Mouse (Mus musculus) testis, postnatal 10 days (tissue): ENCODE results near the gene Pikfyve.
A peak's percentile ranks its signal among the peaks of the same experiment; 100 is the strongest.

Source experiments
- DNase-seq: peaks from one replicate; pipeline ENCODE4 v3.0.0; 2021; ENCODE audit warnings: low spot score

Pikfyve gene

GRCm38 (mm10) chr1:65186287-65187073, at the start of gene Pikfyve, which contains the start of gene Idh1:
Gene Pikfyve, plus strand, starts transcription at chr1:65186683.
Gene Idh1, minus strand, starts transcription at chr1:65186500.
- peak; percentile 97 for DNase-seq

GRCm38 (mm10) chr1:65137560-65137959, 48.9 kb upstream of the Pikfyve start:
- no peak for DNase-seq

- no peak for DNase-seq
These were observed 41.7 kb upstream of the Pikfyve start for GRCm38 (mm10) chr1:65144783-65145182.

GRCm38 (mm10) chr1:65146601-65147000, 39.9 kb upstream of the Pikfyve start:
- no peak for DNase-seq

GRCm38 (mm10) chr1:65147326-65147725, 39.2 kb upstream of the Pikfyve start:
- no peak for DNase-seq

GRCm38 (mm10) chr1:65147971-65148370, 38.5 kb upstream of the Pikfyve start:
- no peak for DNase-seq

GRCm38 (mm10) chr1:65154814-65155213, 31.7 kb upstream of the Pikfyve start:
- DNase-seq = no peak

GRCm38 (mm10) chr1:65156111-65156510, 30.4 kb upstream of the Pikfyve start:
- DNase-seq = no peak

GRCm38 (mm10) chr1:65162210-65162609, 24.3 kb upstream of the Pikfyve start:
- DNase-seq = no peak

GRCm38 (mm10) chr1:65167496-65167895, 19.0 kb upstream of the Pikfyve start:
- no peak for DNase-seq

- no peak for DNase-seq
These were observed 16.9 kb upstream of the Pikfyve start for GRCm38 (mm10) chr1:65169536-65169935.

- DNase-seq = no peak
These were observed 16.5 kb upstream of the Pikfyve start for GRCm38 (mm10) chr1:65169947-65170346.

GRCm38 (mm10) chr1:65171579-65171978, 14.9 kb upstream of the Pikfyve start:
- no peak for DNase-seq

- DNase-seq = no peak
These were observed 12.8 kb upstream of the Pikfyve start for GRCm38 (mm10) chr1:65173716-65174115.

- no peak for DNase-seq
These were observed 10.3 kb upstream of the Pikfyve start for GRCm38 (mm10) chr1:65176171-65176570.

GRCm38 (mm10) chr1:65176912-65177311, 9.6 kb upstream of the Pikfyve start:
- no peak for DNase-seq

- no peak for DNase-seq
These were observed 9.0 kb upstream of the Pikfyve start for GRCm38 (mm10) chr1:65177452-65177851.

- DNase-seq = peak; percentile 97
These were observed 8.2 kb upstream of the Pikfyve start for GRCm38 (mm10) chr1:65178126-65178901.

- DNase-seq = peak; percentile 99
These were observed 7.5 kb upstream of the Pikfyve start for GRCm38 (mm10) chr1:65178902-65179432.

GRCm38 (mm10) chr1:65179634-65180249, 6.7 kb upstream of the Pikfyve start:
- peak; percentile 76 for DNase-seq

- DNase-seq = no peak
These were observed 5.0 kb upstream of the Pikfyve start for GRCm38 (mm10) chr1:65181459-65181858.

- DNase-seq = no peak
These were observed 2.5 kb upstream of the Pikfyve start for GRCm38 (mm10) chr1:65183994-65184393.
